Mouse (Mus musculus): ENCODE measurements around the gene Iqca. TPM values are rescaled to one million over a fixed set of nuclear protein-coding genes. Genes with fewer than 3 reads are reported as not detected.

Iqca gene
- polyA plus RNA-seq (2012) = not detected in 2 replicates

DNA sequence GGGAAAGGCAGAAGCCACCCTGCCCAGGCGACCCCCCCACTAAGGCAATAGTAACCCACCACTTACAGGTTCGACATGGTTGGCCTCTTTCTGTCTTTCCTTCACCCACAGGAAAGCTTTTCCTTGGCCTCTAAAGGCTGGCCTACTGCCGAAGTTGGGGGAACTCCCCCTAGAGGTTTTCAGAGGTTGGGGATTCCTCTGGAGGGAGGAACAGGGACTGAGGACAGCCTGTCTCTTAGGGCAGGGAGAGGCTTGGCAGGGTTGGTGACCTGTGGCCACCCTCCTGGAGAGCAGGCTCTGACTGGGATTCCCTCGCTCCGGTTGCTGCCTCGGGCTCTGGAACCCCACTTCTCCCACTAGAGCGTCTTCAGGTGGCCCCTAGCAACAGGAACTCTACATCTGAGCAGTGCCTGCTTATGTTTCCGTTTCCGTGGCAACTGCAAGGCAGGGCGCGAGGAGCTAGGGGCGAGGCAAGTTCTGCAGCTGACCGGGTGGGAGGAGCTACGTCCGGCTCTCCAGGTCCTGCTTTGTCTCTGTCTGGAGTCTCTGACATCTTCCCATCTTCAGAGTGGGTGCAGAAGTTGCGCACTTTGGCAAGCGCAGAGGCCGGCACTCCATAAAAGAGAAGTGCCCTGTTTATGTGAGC, at the start of gene Iqca:
TSS of gene Iqca (minus strand) at position 303 of the 646 bp plus-strand sequence.
- TF ChIP-seq GATA1 (IDR thresholded peaks at IDR 0.05; ENCODE audit: low read length) = no peak

DNA sequence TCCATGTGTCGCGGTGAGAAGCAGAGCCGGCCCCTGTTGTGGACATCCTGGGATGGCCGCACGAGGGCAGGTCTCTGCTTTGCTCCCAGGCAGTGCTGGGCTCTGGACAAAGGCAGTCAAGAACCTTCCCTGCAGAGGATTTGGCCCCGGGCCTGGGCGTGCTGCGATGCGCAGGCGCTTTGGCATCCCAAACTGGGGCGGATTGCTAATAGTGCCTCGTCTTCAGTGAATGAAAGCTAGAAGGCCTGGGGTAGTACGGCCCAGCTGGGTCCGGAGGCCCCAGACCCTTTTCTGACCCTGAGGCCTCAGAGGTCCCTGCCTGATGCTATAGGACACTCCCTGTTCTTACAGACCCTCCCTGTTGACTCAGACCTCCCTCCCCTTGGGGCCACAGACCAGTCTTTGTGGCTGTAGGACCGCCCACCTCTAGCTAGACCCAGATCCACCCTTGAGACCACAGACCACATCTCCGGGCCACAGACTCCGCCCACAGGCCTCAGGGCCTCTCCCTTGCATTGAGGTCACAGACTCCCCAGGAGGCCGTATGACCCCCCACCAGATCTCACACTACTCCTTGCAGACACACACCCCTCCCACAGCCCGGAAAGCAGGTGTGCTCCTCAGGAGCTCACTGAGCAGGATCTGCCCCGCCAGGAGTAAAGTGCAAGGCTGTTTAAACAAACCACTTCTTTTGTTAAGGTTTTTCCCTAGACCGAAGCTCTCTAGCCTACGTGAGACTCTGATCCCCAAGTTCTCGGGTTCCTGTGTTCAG, 49.2 kb upstream of the Iqca start:
- TF ChIP-seq GATA1 (IDR thresholded peaks at IDR 0.05; ENCODE audit: low read length) = no peak

DNA sequence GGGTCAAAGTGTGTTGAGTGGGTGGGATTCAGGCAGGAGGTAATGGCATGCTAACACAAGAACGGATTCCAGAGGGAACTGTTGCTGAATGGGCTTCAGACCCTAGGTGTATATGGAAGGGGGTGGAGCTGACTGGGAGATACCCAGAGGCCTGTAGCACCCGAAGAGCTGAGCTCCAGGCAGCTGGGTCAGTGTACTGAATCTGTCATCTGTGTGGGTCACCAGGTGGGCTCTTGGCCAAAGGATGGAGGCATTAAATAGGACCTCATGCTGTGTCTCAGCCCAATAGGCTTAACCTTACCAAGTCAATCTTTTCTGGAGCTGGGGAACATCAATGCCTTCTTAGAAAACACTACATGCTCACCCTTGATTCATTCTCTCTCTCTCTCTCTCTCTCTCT, 48.5 kb upstream of the Iqca start:
- TF ChIP-seq GATA1 (IDR thresholded peaks at IDR 0.05; ENCODE audit: low read length) = no peak

DNA sequence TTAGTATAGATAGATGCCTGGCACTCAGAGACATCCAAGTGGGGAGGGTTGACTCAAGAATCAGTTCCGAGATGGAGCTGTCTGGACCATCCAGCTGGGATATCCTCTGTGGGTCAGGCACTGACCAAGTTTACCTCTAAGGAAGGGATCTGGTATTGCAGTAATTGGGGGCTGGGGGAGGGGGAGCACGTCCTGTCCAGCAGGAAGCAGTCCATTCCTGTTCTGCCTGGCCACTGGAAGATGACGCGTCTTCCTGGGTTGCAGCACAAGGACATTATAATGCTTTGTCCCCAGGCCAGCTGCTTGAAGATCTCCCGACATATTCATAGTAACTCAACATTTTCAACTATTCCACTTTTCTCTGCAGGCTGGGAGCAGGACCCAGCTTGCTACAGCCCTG, 48.0 kb upstream of the Iqca start:
- TF ChIP-seq GATA1 (IDR thresholded peaks at IDR 0.05; ENCODE audit: low read length) = no peak

DNA sequence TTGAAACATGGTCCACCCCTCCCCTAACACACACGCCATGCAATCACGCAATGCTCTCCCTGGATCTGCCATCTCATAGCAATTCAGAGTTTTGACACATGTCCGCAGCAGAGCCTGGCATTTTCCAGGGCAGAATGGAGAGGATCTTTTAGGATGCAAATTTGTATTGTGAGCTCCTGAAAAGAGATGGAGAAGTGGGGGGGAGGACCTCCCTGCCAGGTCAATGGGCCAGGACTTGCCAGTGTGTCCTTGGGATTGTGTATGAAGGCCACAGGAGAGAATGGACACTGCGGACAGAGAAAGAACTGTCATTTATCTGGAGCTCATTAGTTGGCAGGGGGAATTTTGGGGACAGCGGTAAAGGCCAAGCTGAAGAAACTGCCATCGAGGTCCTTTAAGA, 35.8 kb upstream of the Iqca start:
- no peak for TF ChIP-seq GATA1 (IDR thresholded peaks at IDR 0.05; ENCODE audit: low read length)

DNA sequence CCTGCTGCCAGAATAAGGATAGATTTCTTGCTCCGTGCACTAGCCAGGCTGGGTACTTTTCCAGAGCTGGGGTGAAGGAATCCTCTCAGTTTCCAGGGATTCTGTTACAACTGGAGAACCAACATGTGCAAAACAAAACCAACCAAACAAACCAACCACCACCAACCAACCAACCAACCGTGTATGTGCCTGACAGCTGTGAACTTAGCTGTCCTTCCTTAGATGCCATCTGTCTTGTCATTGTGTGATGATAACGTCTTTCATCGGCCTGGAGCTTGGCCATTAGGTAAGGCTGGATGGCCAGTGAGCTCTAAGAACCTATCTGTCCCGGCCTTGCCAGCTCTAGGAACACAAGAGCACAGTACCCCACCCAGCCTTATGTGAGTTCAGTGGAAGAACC, 33.7 kb upstream of the Iqca start:
- no peak for TF ChIP-seq GATA1 (IDR thresholded peaks at IDR 0.05; ENCODE audit: low read length)

DNA sequence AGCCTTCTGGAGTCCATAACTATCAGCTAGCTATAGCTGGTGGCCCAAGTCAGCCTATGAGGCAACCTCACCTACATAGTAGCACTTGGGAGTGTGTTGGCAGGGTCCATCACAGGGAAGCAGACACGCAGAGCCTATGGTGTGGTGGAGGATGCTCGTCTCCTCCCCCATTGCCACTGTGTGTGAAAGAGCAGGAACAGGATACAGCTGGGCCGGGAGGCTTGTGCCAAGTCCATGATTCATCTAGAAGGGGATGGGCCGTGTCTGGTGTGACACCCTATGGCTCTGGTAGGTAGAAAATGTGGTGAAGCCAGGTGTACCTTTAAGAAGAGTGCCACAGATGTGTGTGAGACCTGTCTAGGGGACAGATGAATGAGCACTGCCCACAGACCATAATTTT, 33.0 kb upstream of the Iqca start:
- no peak for TF ChIP-seq GATA1 (IDR thresholded peaks at IDR 0.05; ENCODE audit: low read length)

DNA sequence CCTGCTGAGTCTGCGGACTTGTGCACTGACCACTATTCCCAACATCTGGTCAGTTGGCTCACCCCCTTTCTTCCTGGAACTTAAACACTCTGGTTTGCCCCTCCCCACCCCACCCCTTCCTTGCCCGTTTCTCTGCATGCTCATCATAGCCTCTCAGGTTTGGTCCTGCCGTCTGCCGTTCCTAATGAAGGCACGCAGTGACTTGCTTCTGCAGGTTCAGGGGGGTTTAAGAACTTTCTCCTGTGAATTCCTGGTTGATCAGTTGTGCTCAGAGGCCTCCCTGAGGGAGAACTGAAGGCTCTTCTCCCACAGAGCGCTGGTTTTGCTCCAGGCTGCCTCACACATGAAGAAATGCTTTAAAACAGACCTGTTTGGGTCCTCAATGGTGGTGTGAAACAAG, 30.4 kb upstream of the Iqca start:
- no peak for TF ChIP-seq GATA1 (IDR thresholded peaks at IDR 0.05; ENCODE audit: low read length)

DNA sequence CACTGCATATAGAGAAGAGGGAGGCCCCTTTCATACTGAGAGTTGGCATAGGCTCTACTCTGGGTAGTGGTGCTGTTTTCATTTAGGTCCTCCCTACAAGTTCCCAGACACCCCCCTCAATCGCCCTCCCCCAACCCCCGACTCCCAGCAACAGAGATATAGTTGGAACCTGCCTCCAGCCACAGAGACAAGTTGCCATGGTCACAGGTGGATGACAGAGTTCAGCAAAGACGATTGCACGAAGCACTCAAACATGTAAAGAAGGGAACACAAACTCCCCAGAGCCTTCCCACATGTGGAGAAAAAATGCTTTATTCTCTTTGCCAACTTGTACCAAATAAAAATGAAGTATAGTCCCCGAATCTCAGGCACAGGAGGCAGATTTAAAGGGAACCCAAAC, 29.3 kb upstream of the Iqca start:
- no peak for TF ChIP-seq GATA1 (IDR thresholded peaks at IDR 0.05; ENCODE audit: low read length)

DNA sequence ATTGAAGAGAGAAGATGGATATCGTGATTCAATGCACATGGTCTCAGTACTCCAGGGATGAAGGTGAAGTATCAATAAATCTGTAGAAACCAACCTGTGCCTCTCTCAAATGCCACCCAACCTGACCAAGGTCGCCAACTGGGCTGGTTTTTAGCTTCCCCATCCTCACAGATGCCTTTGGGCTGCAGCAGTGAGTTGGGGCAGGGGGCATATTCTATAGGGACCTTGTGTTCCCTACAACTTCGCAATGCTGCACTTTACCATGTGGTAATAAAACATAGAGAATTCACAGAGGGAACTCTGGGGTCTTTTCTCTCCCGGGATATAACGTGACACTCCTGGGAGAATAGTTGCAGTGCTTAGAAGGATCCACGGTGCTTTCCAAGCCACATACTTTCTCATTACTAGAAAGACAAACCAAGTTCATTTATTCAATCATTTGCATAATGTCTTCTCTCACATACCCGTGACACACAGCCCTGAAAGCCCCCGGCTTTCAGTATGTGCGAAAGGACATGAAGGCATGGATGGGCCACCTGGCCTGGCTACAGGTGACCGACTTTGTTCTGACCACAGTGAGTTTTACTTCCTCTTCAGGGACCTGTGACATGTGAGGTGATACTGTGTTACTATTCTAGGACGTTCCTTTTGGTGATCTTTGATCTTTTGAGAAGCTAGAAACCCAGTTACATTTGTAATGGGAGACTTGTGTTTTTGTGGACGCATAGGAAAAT, 27.9 kb upstream of the Iqca start:
- TF ChIP-seq GATA1 (IDR thresholded peaks at IDR 0.05; ENCODE audit: low read length) = no peak

DNA sequence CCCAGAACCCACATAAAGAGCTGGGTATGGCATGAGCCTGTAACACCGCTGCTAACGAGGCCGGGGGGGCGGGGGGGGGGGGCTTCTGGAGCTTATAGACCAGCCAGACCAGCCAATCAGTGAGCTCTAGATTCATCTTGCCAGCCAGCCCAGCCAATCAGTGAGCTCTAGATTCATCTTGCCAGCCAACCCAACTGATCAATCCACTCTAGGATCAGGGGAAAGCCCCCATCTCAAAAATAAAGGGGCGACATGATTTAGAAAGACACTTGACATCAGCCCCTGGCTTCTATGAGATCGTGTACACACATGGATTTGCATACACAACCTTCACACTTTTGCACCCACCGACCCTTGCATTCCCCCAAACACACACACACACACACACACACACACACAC, 27.3 kb upstream of the Iqca start:
- TF ChIP-seq GATA1 (IDR thresholded peaks at IDR 0.05; ENCODE audit: low read length) = no peak

DNA sequence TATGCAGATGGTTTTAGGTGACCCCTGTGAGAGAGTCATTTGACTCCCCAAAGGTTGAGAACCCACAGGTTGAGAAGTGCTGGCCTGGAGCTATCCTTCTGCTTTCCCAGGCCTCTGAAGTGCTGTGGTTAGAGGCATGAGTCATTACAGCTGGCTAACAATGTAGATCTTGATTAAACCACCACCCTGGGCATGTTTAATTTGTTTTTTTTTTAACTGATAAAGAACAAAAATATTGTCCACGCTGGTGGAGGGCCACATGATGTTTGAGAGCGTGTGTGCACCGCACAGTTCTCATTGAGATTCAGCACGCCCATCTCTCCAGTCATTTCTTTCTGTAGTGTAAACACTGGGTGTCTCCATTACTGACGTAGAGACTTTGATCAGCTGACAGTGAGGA, 24.8 kb upstream of the Iqca start:
- TF ChIP-seq GATA1 (IDR thresholded peaks at IDR 0.05; ENCODE audit: low read length) = no peak

DNA sequence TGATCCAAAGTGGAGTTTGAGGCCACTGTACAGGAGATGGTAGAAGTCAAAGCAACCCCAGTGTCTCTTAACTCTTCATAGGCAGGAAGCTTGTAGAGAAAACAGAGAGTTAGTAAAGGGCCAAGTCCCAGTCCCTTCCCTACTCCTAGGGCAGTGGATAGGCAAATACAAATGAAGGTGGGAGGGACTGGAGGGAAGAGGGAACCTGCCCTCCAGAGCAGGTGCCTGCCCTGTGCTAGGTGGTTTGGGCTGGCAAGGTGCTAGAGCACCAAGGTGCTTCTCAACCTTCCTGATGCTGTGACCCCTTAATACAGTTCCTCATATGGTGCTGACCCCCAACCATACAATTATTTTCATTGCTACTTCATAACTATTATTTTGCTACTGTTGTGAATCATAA, 24.4 kb upstream of the Iqca start:
- TF ChIP-seq GATA1 (IDR thresholded peaks at IDR 0.05; ENCODE audit: low read length) = no peak

DNA sequence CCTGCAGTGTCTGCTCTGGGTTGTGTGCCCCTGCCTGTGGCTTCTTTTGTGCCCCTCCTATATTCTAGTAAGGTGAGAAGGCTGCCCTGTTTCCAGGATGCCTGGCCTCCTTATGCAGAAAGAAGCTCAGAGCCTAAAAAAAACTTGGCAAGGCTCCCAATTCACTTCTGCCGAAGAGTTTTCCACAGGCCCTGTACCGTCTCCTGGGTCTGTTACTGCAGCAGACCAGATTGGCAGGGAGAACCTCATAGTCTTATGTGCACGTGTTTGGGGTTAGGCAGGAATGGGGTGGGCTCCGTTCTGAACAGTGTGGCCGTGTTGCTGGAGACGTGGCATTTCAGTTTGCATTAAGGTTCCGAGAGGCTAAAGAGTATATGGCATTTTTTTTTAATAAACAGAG, 23.0 kb upstream of the Iqca start:
- TF ChIP-seq GATA1 (IDR thresholded peaks at IDR 0.05; ENCODE audit: low read length) = no peak

DNA sequence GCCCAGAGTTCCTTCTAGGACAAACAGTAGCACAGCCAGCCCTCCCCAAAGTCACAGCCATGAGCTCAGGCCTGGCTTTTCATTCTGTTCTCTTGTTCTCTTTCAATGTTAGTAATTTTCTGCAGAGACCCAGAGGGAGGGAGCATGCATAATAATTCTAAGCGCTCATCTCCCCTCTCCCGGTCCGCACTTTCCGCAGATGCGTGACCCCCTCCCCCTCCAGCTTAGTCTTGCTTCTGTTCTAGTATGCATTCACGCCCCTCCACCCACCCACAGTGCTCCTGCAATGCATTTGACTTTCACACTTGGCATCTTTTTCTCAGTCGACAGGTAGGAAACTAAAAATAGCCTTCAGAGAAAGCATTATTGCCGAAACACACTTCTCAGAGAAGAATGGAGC, 21.1 kb upstream of the Iqca start:
- no peak for TF ChIP-seq GATA1 (IDR thresholded peaks at IDR 0.05; ENCODE audit: low read length)

DNA sequence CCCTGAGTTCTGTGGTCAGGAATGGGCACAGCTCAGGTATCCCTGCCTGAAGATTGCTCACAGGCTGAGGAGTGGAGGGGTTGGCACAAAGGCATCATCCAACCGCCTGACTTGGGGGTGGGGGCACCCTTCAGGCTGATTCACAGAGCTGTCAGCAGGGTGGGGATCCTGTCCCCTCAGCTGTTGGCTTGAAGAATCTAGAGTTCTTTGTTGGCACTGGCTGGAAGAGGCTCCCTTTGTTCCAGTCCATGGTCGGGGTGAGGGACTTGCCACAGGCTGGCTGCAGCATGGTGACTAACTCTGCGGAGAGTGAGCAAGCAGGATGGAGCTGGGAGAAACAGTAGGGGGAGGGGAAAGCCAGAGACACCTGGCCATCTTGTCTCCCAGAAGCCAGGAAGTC, 11.1 kb upstream of the Iqca start:
- TF ChIP-seq GATA1 (IDR thresholded peaks at IDR 0.05; ENCODE audit: low read length) = no peak

DNA sequence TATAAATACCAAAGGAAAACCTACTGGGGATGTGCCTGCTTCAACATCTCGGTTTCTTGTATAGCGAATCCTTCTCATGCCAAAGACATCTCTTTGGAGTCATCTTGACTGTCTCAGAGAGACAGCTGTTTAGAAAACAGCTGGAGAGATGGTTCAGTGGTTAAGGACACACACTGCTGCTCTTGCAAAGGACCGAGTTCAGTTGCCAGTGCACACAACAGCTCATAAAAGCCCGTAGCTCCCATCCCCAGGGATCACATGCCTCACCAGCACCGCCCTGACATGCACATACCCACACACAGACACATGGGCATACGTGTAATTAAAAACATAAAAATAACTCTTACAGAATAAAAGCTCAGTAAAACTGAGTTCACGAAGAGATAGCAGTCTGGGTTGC, 10.0 kb upstream of the Iqca start:
- TF ChIP-seq GATA1 (IDR thresholded peaks at IDR 0.05; ENCODE audit: low read length) = no peak

All from G1E-ER4 (cell line).